Mouse (Mus musculus) lung, adult 2 months (tissue): ENCODE data around the gene Espn. TPM values are rescaled to one million over a fixed set of nuclear protein-coding genes. Genes with fewer than 3 reads are reported as not detected.

Experiments
- DNase-seq: peaks from one replicate; pipeline ENCODE4 v3.0.0; 2022
- H3K4me1 ChIP-seq: fragments of 200-500 bp; 2 replicates; pipeline ENCODE4 v1.6.1; 2011; ENCODE audit warnings: low read length; ENCODE audit not compliant: control insufficient read depth, insufficient read depth
- H3K4me3 ChIP-seq: fragments of 200-500 bp; replicated peaks from 2 replicates; pipeline ENCODE3; 2011; ENCODE audit warnings: low read depth, mild to moderate bottlenecking, control low read depth, low read length; ENCODE audit errors: extremely low read depth
- CTCF ChIP-seq: fragments of 200-500 bp; IDR thresholded peaks from 2 replicates; pipeline ENCODE4 v1.5.1; 2011; ENCODE audit warnings: mild to moderate bottlenecking, low read length, control low read depth; ENCODE audit not compliant: insufficient read depth
- POLR2A ChIP-seq: fragments of 200-500 bp; IDR thresholded peaks from 2 replicates; pipeline ENCODE4 v1.6.1; 2011; ENCODE audit warnings: low read depth, mild to moderate bottlenecking, control low read depth, low read length, borderline replicate concordance; ENCODE audit errors: extremely low read depth
- WGBS: fragments of 180-500 bp; shearing (Covaris S2); methylation state at CpG from one replicate; pipeline ENCODE4 v1.1.7; 2018; 5-methylcytosine and 5-hydroxymethylcytosine counted together
- polyA plus RNA-seq: library from polyadenylated mRNA; depleted of rRNA; stranded (reverse); fragments of >200 nt; gene quantifications from 2 replicates; pipeline ENCODE4 v1.2.3, GENCODE M21; 2012

Espn gene
- polyA plus RNA-seq, 1 experiment = 9.8 TPM

DNA sequence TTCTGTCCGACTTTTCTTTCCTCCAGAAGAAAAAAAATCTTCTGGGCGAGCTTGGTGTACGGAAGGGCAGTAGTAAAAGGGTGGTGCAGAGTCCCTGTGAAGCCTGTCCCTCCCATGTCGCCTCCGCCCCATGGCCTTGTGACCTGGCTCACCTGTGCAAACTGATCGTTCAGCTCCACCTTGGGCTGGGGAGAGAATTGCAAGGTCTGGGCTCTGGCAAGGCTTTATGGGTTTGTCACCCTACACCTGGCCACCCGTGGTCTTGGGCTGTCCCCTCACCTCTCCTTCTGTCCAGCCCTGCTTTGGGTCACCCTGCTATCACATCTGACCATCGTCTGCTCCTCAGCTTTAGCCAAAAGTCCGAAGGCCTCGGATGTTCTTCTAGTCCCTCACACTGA is 19.4 kb downstream of the Espn start:
- no peak overlapping the region for H3K4me3 ChIP-seq
- WGBS = 60% methylated on average over 10 of the region's 10 CpGs

DNA sequence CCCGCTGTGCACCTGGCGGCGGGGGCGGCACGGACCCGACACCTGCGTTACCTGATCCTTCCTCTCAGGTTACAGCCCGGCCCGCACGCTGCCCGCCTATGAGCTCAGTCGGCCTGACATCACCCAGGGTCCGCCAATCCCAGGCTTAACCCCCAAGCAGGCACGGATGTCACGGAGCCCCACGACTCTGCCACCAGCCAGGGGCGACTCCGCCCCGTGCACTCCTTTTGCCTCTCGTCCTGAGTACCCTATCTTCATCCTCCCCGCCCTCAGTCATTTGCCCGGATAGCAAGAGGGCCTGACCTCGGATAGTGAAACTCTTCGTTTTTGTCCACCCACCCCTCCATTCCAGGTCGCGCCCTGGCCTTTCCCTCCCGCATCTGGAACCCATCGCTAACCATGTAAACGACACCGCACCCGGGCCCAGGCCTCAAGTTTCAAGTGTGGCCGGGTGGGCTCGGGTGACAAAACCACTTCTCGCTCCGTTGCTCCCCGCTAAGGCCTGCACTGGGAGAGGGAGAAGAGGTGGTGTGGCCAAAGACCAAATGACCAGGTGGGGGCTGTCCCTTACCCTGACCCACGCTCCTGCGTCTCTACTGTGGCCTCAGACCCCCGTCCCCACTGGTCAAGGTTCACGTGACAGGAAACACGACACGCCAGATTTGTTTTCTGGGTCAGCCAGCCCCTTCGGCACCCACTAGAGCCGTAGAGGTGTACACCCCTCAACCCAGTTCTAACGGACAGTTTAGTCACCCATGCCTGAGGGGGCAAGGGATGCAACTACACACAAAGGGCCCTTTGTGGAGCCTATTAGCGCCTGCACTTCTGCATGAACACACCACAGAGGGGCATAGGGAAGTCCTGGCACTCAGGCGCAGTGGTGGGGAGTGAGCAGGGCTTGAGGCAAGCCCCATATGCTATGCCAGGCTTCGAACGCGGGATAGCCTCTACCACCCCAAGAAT is 20.1 kb downstream of the Espn start:
- DNase-seq = no peak
- TF ChIP-seq POLR2A = no peak
- TF ChIP-seq CTCF = no peak
- 14% methylated on average over 50 of the region's 50 CpGs for WGBS

More for the DNA sequence above, 19.4 kb downstream of the Espn start:
- H3K4me1 ChIP-seq = 0 out of 2 replicates have a peak, but pooled peaks cover 3% of the 10 kb centered on the region
- TF ChIP-seq POLR2A (no peak), CTCF (no peak)
- no peak for DNase-seq

DNA sequence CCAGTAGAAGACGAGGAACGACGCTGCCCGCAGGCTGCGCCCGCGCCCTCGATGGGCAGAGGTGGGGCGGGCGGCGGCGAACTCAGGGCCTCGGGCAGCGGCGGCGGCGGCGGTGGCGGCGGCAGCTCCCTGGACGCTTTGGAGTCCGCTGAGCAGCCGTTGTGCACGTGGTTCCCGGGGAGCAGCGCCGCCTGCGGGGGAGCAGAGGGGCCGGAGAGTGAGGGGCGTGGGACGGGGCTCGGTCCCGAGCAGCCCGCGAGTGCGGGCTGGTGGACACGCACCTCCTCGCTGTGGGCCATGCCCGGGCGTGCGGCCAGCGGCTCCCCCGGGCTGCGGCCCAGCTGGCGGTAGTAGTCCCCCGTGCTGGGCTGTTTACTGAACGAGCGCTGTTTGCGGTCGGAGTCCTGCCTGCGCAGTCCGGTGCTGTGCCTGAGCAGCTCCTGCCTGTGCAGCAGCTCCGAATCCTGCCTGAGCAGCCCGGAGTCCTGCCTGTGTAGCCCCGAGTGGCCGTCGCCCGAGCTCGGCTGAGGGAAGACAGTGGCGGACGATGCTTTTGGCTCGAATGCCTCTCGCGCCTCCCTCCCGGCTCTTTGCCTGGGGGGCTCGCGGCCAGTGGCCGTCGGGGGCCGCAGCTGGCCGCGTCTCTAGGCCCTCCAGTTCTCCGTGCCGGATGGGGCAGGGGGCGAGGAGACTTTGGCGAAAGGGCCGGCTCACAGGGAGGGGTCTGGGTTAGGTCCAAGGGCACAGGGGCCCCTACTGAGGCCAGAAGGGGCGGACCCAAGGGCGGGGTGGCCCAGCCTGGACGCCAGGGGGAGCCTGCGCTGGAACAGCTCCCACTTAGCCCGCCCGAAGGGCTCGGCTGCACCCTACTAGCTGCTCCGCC is 21.2 kb downstream of the Espn start:
- under 1% methylated on average over 80 of the region's 85 CpGs for WGBS
- no peak for TF ChIP-seq POLR2A
- 0 out of 2 replicates have a peak, but pooled peaks have one; percentile 7 for TF ChIP-seq CTCF
- DNase-seq = peak; percentile 55
- peaks cover 6% of the 10 kb centered on the region; the same call in 1 of the 2 replicates for H3K4me1 ChIP-seq
- H3K4me3 ChIP-seq = peak overlapping the region; percentile 0

More for the DNA sequence above, 20.1 kb downstream of the Espn start:
- H3K4me3 ChIP-seq = no peak overlapping the region
- H3K4me1 ChIP-seq = 0 out of 2 replicates have a peak, but pooled peaks cover 3% of the 10 kb centered on the region

GRCm38 (mm10) chr4:152129395-152129930 is 22.7 kb downstream of the Espn start:
- Histone ChIP-seq H3K4me3 (no peak overlapping the region), H3K4me1 (peaks cover 9% of the 10 kb centered on the region)
- TF ChIP-seq POLR2A (no peak), CTCF (no peak)
- WGBS = 53% methylated on average over 13 of the region's 13 CpGs
- no peak for DNase-seq

GRCm38 (mm10) chr4:152128784-152129183 is 23.4 kb downstream of the Espn start:
- WGBS = 84% methylated on average over 5 of the region's 5 CpGs
- Histone ChIP-seq H3K4me1 (peaks cover 9% of the 10 kb centered on the region), H3K4me3 (no peak overlapping the region)
- no peak for TF ChIP-seq CTCF
- TF ChIP-seq POLR2A = no peak
- DNase-seq = no peak

DNA sequence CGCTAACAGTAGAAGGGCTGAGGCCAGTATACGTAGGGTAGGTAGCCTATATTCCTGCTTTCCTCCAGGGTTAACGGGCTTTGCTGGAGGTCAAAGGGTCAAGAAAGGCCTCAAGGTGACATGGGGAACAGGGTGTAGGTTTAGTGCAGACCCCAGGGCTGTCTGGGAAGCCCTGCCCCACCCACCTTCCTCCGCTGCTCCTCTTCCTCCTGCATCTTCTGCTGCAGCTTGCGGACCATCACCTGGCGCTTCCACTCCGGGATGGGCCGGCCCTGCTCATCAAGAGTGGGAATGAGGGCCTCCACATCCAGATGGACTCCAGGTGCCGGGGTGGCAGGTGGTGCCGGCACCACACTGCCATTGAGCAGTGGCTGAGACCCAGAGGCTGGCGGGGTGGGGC is 24.3 kb downstream of the Espn start:
- H3K4me1 ChIP-seq = peaks cover 9% of the 10 kb centered on the region
- 93% methylated on average over 11 of the region's 11 CpGs for WGBS
- TF ChIP-seq POLR2A = no peak
- no peak for TF ChIP-seq CTCF
- no peak for DNase-seq
- no peak overlapping the region for H3K4me3 ChIP-seq

DNA sequence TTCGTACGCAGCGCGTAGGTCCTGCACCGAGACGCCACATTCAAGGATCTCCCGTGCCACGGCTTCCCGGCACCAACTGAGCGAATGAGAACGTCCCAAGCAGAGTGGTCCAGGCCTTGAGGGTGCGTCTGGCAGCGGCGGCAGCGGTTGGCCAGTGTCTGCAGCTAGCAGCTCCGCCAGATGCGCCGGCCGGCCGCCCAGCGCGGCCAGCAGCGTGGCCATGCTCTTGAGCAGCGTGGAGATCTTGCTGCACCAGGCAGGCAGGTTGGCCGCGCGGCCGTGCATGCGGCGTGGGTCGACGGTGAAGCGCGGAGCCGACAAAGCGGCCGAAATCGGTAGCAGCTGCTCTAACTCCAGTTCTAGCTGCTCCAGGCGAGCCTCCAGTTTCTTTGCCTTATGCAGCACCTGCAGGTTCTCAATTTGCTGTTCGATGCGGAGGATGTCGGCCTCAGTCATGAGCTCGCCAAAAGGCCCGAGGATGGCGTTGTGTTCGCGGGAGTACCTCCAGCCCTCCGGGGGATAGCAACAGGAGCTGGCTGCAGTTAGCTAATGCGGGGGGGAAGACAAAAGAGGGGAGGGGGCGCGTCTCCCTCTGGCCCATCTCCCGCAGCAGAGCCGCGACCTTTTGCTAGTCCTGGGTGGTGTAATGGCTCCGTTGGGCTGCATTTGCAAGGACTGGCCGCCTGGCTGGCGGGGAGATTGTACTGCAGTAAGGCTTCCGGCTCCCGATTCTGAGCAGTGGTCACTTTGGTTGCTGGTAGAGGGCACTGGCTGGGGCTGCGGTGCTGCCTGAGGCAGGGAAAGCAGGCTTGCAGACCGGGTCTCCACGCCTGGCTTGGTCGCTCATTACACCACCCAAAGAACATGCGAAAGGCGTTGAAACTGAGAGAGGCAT is 25.9 kb downstream of the Espn start:
- no peak for TF ChIP-seq CTCF
- TF ChIP-seq POLR2A = no peak
- no peak for DNase-seq
- Histone ChIP-seq H3K4me3 (peak overlapping the region; percentile 44), H3K4me1 (peaks cover 6% of the 10 kb centered on the region)
- 18% methylated on average over 65 of the region's 65 CpGs for WGBS
